Mouse (Mus musculus) left cerebral cortex, adult 11 months (tissue): ENCODE measurements around the gene Plekhh1.

Source experiments
- DNase-seq: peaks from one replicate; pipeline ENCODE4 v3.0.0; 2022; ENCODE audit warnings: low spot score

Gene Plekhh1

GRCm38 (mm10) chr12:79034331-79034730 lies 5.4 kb downstream of the Plekhh1 start:
- no peak for DNase-seq

- no peak for DNase-seq
These were observed 6.4 kb downstream of the Plekhh1 start for GRCm38 (mm10) chr12:79035349-79035748.

GRCm38 (mm10) chr12:79039708-79040107 lies 10.7 kb downstream of the Plekhh1 start:
- no peak for DNase-seq

GRCm38 (mm10) chr12:79040201-79040827 lies 11.4 kb downstream of the Plekhh1 start:
- no peak for DNase-seq

- no peak for DNase-seq
These were observed 12.5 kb downstream of the Plekhh1 start for GRCm38 (mm10) chr12:79041436-79041835.

- no peak for DNase-seq
These were observed 15.7 kb downstream of the Plekhh1 start for GRCm38 (mm10) chr12:79044668-79045067.

GRCm38 (mm10) chr12:79046171-79046570 lies 17.2 kb downstream of the Plekhh1 start:
- DNase-seq, result no peak

GRCm38 (mm10) chr12:79047203-79047602 lies 18.2 kb downstream of the Plekhh1 start:
- no peak for DNase-seq

GRCm38 (mm10) chr12:79048898-79049297 lies 19.9 kb downstream of the Plekhh1 start:
- no peak for DNase-seq

GRCm38 (mm10) chr12:79049807-79050206 lies 20.8 kb downstream of the Plekhh1 start:
- DNase-seq, result no peak

GRCm38 (mm10) chr12:79050545-79051212 lies 21.7 kb downstream of the Plekhh1 start:
- DNase-seq, result no peak

- DNase-seq, result no peak
These were observed 23.1 kb downstream of the Plekhh1 start for GRCm38 (mm10) chr12:79052073-79052472.

- DNase-seq, result no peak
These were observed 26.3 kb downstream of the Plekhh1 start for GRCm38 (mm10) chr12:79055276-79055675.

- no peak for DNase-seq
These were observed 30.6 kb downstream of the Plekhh1 start for GRCm38 (mm10) chr12:79059573-79059972.

- DNase-seq, result no peak
These were observed 31.2 kb downstream of the Plekhh1 start for GRCm38 (mm10) chr12:79060134-79060533.

GRCm38 (mm10) chr12:79060766-79061652 lies 32.0 kb downstream of the Plekhh1 start:
- no peak for DNase-seq

- no peak for DNase-seq
These were observed 35.5 kb downstream of the Plekhh1 start for GRCm38 (mm10) chr12:79064451-79064850.

GRCm38 (mm10) chr12:79066431-79066830 lies 37.5 kb downstream of the Plekhh1 start:
- no peak for DNase-seq

- DNase-seq, result no peak
These were observed 38.6 kb downstream of the Plekhh1 start for GRCm38 (mm10) chr12:79067526-79067925.

- DNase-seq, result no peak
These were observed 39.3 kb downstream of the Plekhh1 start for GRCm38 (mm10) chr12:79068306-79068705.

- DNase-seq, result no peak
These were observed 40.2 kb downstream of the Plekhh1 start for GRCm38 (mm10) chr12:79069187-79069608.

- DNase-seq, result no peak
These were observed 41.0 kb downstream of the Plekhh1 start for GRCm38 (mm10) chr12:79069916-79070315.
